Mouse (Mus musculus): Measurements from ENCODE around the gene Zfp398.
A peak's percentile ranks its signal among the peaks of the same experiment; 100 is the strongest.

Zfp398 gene

DNA sequence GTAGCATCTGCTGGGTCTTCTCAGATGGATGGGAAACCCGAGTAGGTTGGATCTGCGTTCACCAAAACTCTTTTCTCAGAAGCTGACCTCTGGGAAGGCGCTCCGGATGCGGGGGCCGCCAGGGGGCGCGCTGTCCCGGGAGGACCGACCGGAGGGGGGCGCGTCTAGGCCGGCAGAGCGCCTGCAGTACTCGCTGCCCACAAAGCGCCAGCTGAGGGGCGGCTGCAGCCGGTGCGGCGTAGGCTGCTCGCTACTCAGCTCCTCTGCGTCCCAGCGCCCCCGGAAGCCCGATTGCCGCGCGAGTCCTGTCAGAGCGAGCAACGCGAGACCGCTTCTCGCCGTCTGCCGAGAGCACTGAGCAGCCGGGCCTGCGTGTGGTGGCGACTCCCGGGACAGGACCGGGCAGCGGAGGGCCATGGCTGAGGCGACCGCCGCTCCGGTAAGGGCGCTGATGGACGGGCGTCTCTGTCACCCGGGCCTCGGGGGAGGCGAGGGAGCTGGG is at the start of gene Zfp398:
TSS of gene Zfp398 (plus strand) at position 180 of the 502 bp plus-strand sequence.
- peak; percentile 98 for DNase-seq

DNA sequence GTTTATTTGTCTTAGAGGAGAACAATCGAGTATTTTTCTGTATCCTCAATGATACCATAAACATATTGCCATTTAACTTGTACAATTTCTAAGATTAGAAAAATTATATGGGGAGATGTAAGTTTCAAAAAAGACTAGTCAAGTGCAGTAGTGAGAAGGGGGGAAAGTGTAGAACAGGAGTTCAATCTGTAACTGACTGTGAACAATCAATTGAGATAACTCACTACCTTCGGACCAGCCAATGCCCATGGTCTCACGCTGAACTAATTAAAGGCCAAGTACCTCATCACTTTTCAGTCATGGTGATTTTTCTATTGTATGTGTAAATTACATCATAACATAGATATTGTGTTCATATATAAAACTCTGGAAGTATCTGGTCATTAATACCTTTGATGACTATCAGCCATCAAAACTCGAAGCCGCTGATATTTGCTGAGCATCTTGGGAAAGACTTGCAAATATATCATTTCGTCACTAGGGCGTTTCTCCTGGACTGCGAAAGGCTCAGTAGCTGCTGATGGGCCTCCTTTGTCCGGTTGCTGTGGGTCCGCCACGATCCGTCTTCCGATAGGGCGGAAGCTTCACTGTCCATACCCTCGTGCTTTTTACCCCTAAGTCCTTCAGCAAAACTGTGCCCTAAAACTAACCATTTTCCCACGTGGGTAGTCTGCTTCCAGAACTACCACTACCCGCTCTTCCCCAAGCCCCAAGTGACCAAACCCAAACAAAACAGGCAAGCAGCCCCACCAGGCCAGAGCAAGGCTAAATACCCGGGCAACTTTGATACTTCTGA is 47.3 kb upstream of the Zfp398 start:
- peak; percentile 57 for DNase-seq

DNA sequence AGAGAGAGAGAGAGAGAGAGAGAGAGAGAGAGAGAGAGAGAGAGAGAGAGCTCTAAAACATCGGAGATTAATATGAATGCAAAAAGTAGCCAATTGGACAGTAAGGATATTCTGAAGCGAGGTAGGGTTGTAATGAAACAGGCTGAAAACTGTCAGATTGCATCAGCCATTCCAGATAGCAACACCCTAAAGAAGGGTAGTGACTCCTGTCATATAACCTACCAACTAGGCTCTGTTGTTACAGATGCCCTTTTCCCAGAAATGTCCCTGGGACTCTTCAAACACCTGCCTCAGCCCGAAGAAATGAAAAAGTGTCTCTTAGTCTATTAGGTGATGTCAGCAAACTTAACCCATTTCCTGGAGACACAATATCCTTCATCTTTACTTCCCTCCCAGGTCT is 46.6 kb upstream of the Zfp398 start:
- no peak for DNase-seq

DNA sequence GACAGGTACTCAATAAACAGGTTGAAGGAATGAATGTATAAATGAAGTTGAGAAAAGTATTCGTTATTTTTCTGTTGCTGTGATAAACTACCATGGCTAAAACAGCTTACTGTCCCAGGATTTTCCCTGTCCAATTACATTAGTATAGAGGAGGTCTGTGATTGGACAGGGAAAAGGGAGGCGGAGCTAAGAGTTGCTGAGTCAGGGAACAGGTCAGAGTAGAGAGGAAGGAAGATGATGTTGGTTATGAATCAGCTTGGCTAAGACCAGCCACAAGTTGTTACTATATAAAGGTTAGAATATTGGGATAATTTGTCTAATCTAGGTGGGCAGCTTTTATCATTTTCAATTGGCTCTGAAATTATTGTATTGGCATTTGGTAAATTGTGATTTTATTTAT is 44.7 kb upstream of the Zfp398 start:
- DNase-seq, result peak; percentile 36

DNA sequence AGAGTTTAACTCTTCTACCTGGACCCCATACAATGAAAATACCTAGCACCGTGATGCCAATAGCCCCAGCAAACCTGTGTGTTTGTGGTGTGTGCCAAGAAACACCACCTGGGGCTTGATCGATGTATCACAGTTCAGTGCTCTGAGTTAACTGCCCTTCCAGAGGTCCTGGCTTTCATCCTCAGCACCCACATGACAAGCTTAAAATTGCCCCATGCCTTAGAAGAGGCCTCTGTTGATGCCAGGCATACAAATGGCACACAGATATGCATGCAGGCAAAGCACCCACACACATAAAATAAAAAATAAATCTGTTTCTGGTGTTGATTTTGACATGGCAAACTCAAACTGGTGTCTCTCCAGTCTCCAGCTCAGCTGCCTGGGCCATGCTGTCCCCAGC is 42.9 kb upstream of the Zfp398 start:
- no peak for DNase-seq

DNA sequence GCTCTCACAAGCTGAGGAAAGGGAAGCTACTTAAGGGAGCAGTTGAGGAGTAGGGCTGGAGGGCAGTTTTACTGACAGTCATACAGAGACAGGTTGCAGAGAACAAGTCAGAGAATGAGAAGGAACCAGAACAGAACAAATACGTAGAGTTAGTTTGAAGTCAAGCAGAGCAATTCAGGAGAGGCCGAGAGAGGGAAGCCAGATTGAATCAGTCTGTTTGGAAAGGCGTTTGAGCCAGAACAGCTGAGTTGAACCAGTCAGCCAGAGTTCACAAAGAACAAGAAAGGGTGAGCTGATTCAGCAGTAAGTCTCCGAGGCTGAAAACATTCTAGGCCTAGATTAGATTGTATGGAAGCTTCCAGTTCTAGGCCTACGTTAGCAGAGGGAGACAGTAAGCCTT is 42.2 kb upstream of the Zfp398 start:
- DNase-seq, result no peak

DNA sequence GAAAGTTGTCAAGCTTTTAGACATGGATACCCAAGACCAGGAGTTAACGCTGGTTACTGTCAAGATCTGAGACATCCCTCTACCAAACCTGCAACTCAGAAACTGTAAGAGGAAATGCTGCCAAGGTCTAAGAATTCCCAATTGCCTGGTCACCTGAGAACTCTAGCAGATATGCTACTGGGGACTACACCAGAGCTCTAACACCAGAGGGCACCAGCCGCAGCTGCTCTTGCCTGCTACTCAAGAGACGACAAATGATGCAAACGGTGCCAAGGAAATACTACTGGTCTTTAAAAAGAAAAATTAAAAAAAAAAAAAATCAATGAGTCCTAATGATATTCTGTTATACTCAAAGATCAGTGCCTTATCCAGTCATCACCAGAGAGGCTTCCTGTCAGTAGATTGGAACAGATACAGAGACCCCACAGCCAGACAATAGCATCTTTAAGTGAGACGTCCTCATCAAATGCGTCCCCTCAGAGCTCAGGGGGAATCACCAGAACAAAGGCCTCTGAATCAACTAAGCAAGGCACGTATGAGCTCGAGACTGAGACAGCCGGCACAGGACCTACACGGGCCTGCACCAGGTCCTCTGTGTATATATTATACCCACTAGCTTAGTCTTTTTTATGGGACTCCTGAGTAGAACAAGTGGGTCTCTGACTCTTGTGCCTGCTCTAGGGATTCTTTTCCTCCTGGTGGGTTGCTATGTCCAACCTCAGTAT is 41.2 kb upstream of the Zfp398 start:
- DNase-seq, result peak; percentile 51

DNA sequence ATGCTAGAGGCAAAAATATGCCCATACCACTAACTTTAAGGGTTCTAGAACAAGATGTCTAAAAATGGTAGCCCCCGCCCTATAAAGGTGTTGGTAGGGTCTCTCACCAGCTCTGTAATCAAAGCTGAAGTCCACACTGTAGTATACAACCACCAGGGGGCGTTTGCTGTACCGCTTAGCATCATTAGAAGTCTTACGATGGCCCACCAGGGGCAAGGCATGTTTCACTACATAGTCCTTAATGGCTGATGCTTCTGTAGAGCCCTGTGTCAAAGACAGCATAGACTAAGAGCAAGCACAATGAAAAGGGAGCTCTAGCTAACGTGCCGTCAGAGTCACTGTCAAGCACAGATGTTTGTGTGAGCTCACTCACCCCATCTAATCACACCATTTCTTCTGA is 36.4 kb upstream of the Zfp398 start:
- DNase-seq, result peak; percentile 85

DNA sequence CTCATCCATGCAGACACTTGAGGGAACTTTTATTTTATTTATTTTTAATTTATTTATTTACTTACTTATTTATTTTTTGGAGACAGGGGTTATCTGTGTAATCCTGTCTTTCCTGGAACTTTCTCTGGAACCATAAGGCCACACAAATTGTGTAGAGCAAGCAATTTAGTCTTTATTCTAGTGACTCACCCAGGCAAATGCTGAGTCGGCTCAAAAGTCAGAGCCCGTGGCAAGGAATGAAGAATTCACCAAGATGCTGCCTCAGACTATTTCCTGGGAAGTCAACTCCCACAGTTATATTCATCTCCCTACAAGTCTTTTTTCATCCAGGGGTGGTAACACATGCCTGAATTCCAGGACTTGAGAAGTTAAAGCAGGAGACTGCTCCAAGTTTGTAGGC is 29.9 kb upstream of the Zfp398 start:
- DNase-seq, result no peak

DNA sequence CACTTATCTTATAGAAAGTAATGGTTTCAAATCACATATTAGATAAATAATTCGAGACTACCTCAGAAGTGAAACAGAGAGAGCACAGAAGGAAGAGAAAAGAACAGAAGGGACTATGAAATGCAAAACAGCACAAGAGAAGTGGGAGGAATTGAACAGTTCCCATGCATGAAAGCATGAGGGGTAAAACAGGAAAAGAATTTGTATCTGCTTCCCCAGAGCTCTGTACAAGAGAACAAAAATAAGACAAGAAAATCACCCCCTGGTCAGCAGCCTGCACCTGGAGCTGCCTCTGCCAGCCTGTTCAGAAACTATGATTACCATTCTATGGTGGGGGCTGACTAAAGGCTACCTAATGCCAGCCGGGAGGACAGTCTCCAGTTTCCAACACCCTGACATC is 28.0 kb upstream of the Zfp398 start:
- DNase-seq, result no peak

DNA sequence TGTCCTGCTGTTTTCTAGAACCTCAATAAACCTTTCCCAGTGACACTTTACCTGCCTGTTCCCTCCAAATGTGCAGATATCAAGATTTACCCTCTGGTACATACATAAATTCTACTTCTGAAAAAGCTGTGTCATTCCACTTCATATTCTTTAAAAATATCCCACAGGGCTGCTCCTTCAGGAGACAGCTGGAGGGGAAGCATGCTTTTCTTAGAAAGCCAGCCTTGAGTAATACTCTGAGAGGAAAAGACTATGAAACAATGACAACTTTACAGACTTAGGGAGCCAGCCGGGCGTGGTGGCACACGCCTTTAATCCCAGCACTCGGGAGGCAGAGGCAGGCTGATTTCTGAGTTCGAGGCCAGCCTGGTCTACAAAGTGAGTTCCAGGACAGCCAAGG is 26.9 kb upstream of the Zfp398 start:
- DNase-seq, result no peak

DNA sequence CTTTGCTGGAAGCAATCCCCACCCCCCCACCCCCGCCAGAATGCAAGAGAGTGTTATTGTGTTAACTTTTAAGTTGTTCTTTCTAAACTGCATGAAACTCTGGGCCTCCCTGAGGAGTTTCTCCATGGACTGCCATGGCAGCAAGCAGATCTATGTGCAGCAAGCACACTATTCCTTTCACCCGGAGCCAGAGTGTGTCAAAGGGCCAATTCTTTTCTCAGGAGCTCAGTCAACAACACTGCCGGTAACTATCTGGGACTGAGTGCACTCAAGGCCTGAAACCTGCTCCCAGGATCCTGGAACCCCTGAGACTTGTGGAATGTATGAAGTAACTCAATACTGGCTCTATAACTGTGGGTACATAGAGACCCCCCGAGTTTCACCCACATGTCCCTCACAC is 26.4 kb upstream of the Zfp398 start:
- DNase-seq, result no peak

DNA sequence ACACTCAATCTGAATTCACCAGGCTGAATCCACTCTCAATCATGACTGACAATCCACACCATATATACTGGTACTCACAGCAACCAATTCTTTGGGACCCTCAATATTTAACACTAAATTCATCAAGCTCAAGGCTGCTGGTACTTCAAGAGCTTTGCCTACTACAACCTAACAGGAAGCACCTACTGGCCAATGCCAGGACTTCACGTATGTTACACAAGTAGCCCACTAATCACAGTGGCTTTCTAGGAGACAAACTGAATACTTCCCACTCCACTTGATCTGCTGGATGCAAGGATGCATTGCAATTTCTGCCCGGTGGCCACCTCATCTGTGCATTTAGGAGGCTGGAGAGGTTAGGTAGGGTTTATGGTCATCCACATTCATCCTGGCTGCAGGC is 25.3 kb upstream of the Zfp398 start:
- DNase-seq, result no peak

DNA sequence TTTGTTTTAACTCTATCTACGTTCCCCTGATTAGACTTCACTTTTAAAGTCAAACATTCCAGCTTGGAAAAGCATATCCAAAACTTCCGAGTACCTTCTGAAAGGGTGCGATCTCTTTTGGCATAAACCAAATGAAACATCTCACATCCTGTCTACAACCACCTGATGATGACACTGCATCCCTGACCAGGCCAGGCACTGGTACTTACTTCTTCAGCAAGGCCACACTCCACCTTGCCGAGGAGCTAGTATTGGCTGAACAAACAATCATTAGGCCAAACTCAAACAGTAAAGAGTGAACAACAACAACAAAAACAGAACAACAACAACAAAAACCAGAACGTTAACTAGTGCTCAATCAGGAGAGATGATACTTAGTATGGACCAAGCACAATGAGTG is 24.1 kb upstream of the Zfp398 start:
- DNase-seq, result no peak

DNA sequence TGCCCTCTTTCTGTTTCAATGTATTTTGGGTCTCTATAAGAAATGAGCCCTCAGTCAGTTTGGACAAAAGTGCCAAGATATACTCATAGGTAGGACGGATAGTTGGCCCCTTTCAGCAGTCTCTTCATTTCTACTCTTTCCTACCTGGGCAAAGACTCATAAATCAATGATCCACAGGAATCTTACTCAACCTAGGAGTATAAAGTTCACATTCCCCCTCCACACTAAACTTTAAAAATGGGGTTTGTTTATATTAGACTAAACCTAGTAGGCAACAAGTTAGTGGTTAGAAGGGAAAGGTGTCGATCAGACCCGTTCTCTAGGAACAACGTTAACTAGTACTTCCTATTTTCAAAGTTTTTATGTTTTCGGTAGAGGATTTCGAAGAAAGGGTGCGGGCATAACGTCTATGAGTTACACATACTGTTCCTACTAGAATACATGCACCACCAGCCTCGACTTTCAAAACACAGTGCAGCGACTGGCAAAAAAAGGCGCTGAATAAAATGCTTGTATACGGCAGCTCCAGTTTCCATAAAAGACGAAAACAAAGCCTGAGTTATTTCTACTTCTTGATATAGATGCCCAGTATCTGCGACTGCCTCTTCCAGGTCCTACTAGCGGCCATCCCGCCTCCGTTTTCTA is 23.1 kb upstream of the Zfp398 start:
- DNase-seq, result no peak

DNA sequence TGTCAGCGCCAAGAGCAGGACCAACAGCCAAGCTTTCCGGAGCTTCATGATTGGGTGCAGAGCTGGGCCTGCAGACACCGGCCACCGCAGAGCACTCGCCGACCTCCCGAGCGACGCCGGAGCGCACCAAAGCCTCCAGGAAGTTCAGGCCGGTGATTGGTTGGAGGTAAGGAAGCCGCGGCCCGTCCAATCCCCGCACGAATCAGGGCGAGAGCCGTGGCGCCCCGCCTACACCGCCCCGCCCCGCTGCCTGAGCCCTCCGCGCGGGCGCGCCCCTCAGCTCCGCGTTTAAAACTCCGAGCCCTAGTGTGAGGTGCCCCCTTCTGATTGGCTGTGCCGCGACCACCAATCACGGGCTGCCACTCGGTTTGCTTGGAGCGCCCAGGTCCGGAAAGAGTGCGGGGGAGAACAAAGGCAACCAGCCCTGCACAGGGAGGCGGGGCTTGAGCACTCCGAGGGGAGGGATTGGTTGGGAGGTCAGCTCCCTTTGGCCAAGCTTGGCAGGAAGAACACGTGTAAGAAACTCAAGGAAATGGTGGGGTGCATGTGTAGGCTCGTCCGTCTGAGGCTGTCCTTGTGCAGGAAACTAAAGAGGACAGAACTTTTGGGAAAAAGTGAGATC is 22.1 kb upstream of the Zfp398 start, which contains the start of gene Pdia4:
TSS of gene Pdia4 (minus strand) at position 174 of the 622 bp plus-strand sequence.
- DNase-seq, result peak; percentile 99

DNA sequence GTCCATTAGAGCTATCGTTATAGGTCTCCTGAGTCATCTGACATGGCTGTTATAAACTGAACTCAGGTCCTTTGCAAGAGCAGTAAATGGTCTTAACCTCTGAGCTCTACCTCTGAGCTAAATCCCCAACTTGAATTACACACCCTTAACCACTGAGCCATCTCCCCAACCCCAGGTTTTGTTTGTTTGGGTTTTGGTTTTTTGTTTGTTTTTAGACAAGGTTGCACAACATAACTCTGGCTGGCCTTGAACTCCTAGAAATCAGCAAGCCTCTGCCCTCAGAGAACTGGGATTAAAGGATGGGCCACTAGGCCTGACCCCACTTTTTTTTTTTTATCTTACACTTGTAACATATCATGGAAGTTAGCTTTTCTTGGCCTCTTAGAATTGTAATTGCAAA is 19.3 kb upstream of the Zfp398 start:
- DNase-seq, result no peak

DNA sequence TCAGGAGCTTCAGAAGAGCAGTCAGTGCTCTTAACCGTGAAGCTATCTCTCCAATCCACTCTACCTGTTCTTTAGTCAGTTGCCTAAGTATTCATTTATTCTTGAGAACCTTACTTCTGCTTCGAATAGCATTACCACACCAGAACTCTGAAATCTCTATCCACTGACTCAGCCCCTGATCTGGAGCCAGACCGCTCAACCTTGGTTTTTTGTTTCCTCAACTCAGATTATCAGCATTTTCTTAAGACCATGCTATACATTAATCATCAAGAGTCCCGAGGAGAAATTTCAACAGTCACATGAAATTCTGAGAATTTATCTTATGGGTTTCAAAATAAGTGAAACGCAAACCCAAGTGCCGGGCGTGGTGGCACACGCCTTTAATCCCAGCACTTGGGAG is 16.7 kb upstream of the Zfp398 start:
- no peak for DNase-seq

DNA sequence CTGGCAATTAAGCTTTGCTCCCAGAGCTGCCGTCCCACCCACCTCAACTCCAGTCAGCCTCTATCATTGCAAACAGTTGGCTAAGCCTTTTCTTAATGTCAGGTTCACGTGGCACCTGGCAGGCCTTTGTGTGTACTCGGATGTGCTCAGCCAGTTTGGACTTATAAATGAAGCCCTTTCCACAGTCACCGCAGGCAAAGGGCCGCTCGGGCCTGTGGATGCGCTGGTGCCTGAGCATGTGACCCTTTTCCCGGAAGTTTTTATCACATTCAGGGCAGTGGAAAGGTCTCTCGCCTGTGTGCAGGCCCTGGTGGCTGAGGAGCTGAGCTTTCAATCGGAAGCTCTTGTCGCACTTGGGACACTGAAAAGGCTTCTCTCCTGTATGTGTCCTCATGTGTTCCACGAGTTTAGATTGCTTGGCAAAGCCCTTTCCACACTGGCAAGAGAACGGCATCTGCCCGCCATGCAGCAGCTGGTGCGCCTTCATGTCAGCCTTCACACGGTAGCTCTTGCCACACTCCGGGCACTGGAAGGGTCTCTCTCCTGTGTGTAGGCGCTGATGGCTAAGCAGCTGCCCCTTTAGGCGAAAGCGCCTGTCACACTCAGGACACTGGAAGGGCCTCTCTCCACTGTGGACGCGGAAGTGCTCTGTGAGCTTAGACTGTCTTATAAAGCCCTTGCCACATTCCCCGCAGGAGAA is 15.7 kb upstream of the Zfp398 start:
- DNase-seq, result no peak

DNA sequence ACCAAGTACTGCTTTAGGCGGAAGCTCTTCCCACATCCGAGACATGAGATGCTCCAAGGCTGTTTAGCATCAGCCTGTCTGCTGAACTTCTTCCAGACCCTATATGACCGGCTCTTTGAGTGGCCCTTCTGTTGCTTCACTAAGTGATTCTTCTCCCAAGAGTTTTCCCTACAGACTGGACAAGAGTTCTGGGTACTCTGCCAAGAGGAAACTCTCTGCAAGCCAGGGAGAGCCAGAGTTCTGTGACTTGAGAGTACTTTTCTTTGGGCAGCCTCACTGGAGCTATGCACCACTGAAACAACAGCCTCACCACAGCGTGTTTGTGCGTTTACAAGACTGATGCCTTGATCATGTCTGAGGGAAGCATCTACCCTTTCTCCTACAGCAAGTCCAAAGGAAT is 14.2 kb upstream of the Zfp398 start:
- DNase-seq, result no peak

DNA sequence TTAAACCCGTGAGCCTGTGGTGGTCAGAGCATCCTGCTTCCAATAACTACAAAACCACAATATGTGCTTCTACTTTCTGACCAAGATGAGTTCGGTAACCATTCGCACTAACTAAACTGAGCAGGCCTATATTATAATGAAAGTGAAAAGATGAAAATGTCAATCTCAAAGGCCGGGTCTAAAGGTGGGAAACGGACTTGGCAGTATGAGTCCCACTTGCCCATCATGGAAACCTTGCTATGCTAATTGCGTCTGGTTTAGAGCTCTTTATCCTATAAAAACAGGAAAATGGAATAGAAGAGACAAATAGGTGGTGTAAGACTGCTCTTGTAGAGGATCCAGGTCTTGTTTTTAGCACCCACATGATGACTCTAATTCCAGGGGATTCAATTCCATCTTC is 13.7 kb upstream of the Zfp398 start:
- DNase-seq, result no peak

DNA sequence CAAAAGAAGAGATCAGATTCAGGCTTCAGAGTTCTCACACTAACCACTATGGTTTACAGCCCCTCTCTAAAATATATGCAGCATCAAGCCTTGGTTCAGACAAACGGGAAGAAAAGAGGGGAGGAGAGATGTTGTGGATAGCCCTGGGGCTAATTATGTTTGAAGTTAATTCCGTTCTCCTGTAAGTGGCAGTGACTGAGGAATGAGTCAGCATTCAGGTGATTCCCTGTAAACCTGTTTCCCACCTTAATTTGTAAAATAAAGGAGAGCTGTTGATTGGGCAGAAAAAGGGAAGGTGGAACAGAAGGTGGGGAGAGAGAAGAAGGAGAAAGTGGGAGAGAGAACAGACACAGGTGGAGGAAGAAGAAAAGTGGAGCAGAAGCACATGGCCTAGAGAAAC is 11.2 kb upstream of the Zfp398 start:
- DNase-seq, result no peak

DNA sequence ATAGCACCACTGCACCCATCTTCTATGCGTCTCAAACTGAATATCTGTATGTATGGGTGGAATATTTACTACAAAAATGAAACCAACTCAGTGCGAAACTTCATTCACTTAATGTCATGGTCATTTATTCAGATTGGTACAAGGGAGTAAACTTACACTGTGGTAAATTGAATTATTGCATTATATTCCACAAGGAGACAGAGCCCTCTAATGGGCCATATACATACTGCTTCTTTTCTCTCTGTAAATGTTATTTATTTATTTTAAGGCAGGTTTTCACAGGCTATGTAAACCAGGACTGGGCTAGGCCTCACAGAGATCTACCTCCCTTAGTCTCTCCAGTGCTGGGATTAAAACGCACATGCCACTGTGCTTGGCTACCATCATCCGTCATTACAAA is 8.0 kb upstream of the Zfp398 start:
- no peak for DNase-seq

Measured in thymus, postnatal 14 days (tissue).